Mouse (Mus musculus) c-Kit-positive CD71-negative TER-119-negative erythroid progenitor cells, embryonic 14.5 days (primary cell): ENCODE data around the gene Strn3.

Source experiments
- DNase-seq: peaks from one replicate; pipeline ENCODE4 v3.0.0-alpha.2; 2013; ENCODE audit warnings: low read depth

Gene Strn3

GRCm38 (mm10) chr12:51691845-51692632, at the start of gene Strn3:
Strn3 (minus strand) TSS chr12:51691897.
- peak; percentile 91 for DNase-seq

GRCm38 (mm10) chr12:51736807-51737206, 45.1 kb upstream of the Strn3 start:
- DNase-seq: no peak

- no peak for DNase-seq
These were observed 44.7 kb upstream of the Strn3 start for GRCm38 (mm10) chr12:51736381-51736780.

GRCm38 (mm10) chr12:51735840-51736271, 44.2 kb upstream of the Strn3 start:
- DNase-seq: no peak

- DNase-seq: no peak
These were observed 43.0 kb upstream of the Strn3 start for GRCm38 (mm10) chr12:51734605-51735211.

GRCm38 (mm10) chr12:51729827-51730226, 38.1 kb upstream of the Strn3 start:
- DNase-seq: no peak

GRCm38 (mm10) chr12:51729058-51729457, 37.4 kb upstream of the Strn3 start:
- no peak for DNase-seq

GRCm38 (mm10) chr12:51721836-51722235, 30.1 kb upstream of the Strn3 start:
- DNase-seq: no peak

GRCm38 (mm10) chr12:51718617-51719016, 26.9 kb upstream of the Strn3 start:
- no peak for DNase-seq

- DNase-seq: no peak
These were observed 21.0 kb upstream of the Strn3 start for GRCm38 (mm10) chr12:51712685-51713084.

- no peak for DNase-seq
These were observed 18.5 kb upstream of the Strn3 start for GRCm38 (mm10) chr12:51710154-51710553.

GRCm38 (mm10) chr12:51709741-51710140, 18.0 kb upstream of the Strn3 start:
- no peak for DNase-seq

GRCm38 (mm10) chr12:51708941-51709686, 17.4 kb upstream of the Strn3 start:
- no peak for DNase-seq

- DNase-seq: no peak
These were observed 15.1 kb upstream of the Strn3 start for GRCm38 (mm10) chr12:51706673-51707235.

- DNase-seq: no peak
These were observed 14.1 kb upstream of the Strn3 start for GRCm38 (mm10) chr12:51705778-51706177.

GRCm38 (mm10) chr12:51704572-51704971, 12.9 kb upstream of the Strn3 start:
- no peak for DNase-seq

GRCm38 (mm10) chr12:51703859-51704258, 12.2 kb upstream of the Strn3 start:
- no peak for DNase-seq

GRCm38 (mm10) chr12:51701723-51702122, 10.0 kb upstream of the Strn3 start:
- DNase-seq: no peak

GRCm38 (mm10) chr12:51699623-51700393, 8.1 kb upstream of the Strn3 start:
- DNase-seq: no peak

GRCm38 (mm10) chr12:51696157-51696556, 4.5 kb upstream of the Strn3 start:
- no peak for DNase-seq

- no peak for DNase-seq
These were observed 3.3 kb upstream of the Strn3 start for GRCm38 (mm10) chr12:51694966-51695365.

GRCm38 (mm10) chr12:51694096-51694495, 2.4 kb upstream of the Strn3 start:
- no peak for DNase-seq
